Mouse (Mus musculus) layer of hippocampus, adult 2 months (tissue): ENCODE data around the gene Naa30. TPM values are rescaled to one million over a fixed set of nuclear protein-coding genes. Genes with fewer than 3 reads are reported as not detected.

ENCODE experiments used
- DNase-seq, 2 experiments: peaks; one replicate each; pipeline ENCODE4 v3.0.0; 2022; ENCODE audit warnings: low spot score in 2 of 2
- H3K27ac ChIP-seq: fragments of 200-600 bp; 2 replicates; pipeline ENCODE4 v1.8.1; 2022
- H3K4me3 ChIP-seq: fragments of 200-600 bp; 2 replicates; pipeline ENCODE4 v1.8.1; 2022; ENCODE audit warnings: mild to moderate bottlenecking
- CTCF ChIP-seq: fragments of 200-600 bp; conservative IDR thresholded peaks from 2 replicates; pipeline ENCODE4 v1.8.1; 2022; ENCODE audit warnings: antibody characterized with exemption, mild to moderate bottlenecking, moderate library complexity
- long read RNA-seq, 2 experiments: library from polyadenylated mRNA; stranded (forward); transcript quantifications; one replicate each; pipeline ENCODE4 v2.0.0; 2021; ENCODE audit warnings: borderline mapping rate in 2 of 2
- total RNA-seq, 2 experiments: library from RNA; stranded (reverse); gene quantifications; 2 replicates each; pipeline ENCODE4 v1.2.3; 2021

The Naa30 gene
- total RNA-seq = 10 to 100 TPM; 38.5 to 45.2 TPM
- long read RNA-seq, experiment 1, full-length matches to known transcripts = 37 of 52 reads
- long read RNA-seq, experiment 1, partial matches to known transcripts = 6 of 52 reads
- long read RNA-seq, experiment 1, other reads (novel, unspliced or antisense) = 9 of 52 reads
- long read RNA-seq, experiment 2, full-length matches to known transcripts = 42 of 47 reads
- long read RNA-seq, experiment 2, partial matches to known transcripts = 3 of 47 reads
- long read RNA-seq, experiment 2, other reads (novel, unspliced or antisense) = 2 of 47 reads

GRCm38 (mm10) chr14:49171867-49172581 lies at the start of gene Naa30:
Naa30 (plus strand) TSS chr14:49172226.
- TF ChIP-seq CTCF = no peak
- peak; percentile 95 to 96 for DNase-seq
- H3K4me3 ChIP-seq = peak within 1 kb of the TSS; percentile 68

GRCm38 (mm10) chr14:49127162-49127779 lies 44.8 kb upstream of the Naa30 start:
- peak overlapping the region; percentile 42 for H3K4me3 ChIP-seq
- no peak for TF ChIP-seq CTCF
- H3K27ac ChIP-seq = no peak overlapping the region
- no peak for DNase-seq

More at GRCm38 (mm10) chr14:49171867-49172581, at the start of gene Naa30:
- peak within 1 kb of the TSS; percentile 94 for H3K27ac ChIP-seq

DNA sequence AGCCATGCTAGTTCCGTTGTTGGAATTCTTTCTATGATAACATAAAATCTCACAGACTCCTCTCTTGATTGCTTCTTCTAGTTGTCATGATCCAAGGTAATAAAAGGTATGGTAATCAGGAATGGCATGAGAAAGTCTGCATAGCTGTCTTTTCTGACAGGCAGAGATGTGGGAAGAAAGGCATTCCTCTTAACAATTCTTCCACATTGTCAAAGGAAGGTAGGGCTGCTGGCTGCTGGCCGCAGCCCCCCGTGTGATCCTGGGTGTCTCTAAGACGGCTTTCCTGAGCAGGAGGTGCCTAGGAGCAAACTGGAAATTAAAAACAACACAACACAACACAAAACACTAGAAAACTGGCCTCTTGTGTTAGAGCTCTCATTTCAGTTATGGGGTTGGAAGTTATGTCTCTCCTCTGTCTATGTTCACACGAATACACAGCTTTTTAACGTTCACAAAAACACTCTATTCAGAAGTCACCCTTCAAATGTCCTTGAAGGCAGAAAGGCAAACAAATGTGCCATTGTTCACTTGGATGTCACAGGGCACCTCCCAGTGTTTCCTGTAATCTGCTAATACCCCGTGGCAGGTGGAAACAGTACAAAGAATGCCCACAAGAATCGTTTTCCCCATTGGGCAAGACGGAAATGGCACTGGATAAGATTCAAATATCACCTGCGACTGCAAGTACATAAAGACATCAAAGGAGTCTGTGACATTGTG lies 43.3 kb upstream of the Naa30 start:
- no peak for TF ChIP-seq CTCF
- Histone ChIP-seq H3K4me3 (no peak overlapping the region), H3K27ac (no peak overlapping the region)
- DNase-seq = no peak

GRCm38 (mm10) chr14:49132391-49132790 lies 39.6 kb upstream of the Naa30 start:
- no peak for TF ChIP-seq CTCF
- Histone ChIP-seq H3K27ac (no peak overlapping the region), H3K4me3 (no peak overlapping the region)
- no peak for DNase-seq

DNA sequence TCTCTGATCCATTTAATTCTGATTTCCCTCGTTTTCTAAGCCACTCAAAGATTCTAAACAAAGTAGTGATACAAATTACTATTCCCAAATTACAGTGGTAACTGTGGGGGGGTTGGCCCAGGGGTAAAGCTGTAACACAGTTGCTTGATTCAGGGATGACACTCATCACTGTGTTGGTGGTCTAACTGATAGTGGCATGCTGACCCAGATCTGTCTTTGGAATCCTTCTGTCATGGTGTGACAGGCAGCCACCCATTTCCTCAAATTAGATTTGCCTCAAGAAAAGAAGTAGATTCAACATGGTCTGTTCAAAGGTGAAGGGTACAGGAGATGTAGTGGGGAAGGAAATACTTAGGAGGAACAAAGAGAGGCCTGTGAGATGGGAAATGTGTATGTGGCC lies 33.9 kb upstream of the Naa30 start:
- no peak for DNase-seq
- no peak overlapping the region for H3K4me3 ChIP-seq
- H3K27ac ChIP-seq = no peak overlapping the region
- TF ChIP-seq CTCF = no peak

- Histone ChIP-seq H3K4me3 (no peak overlapping the region), H3K27ac (no peak overlapping the region)
- no peak for DNase-seq
- TF ChIP-seq CTCF = no peak
Observed at GRCm38 (mm10) chr14:49140756-49141155, 31.3 kb upstream of the Naa30 start.

DNA sequence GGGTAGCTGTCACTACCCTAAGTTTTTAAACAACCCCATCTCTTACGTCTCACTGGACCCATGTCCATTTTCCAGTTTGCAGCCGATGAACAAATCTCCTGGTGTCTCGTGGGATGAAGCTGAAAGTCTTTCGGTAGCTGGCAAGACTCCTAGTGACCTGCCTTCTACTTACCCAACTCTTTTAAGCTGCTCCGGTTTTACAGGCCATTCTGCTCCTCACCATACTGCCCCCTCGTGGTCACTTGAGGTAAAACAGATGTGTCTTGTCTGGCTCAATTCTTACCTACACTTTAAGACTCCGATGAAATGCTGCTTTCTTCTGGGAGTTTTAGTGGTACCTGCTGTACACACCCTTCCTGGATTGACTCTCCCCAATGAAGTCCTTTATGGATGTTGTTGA lies 18.2 kb upstream of the Naa30 start:
- H3K27ac ChIP-seq = no peak overlapping the region
- TF ChIP-seq CTCF = peak; percentile 91

DNA sequence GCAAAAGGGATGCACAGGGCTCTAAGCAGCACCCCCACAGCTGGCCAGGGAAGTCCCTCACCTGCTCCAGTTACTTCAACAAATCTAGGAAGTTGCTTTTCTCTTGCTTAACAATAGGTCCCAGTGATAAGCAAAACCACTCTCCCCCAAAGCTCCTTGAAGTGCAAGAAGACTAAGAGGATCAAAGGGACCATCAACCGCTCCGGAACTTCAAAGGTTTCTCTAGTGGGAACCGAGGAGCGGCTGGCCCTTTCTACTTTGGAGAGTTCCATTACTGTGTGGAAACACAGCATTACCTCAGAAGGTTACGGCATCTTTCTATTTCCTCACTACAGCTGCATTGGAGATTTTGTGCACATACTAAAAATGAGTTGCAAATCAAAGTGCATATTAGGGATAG lies 16.5 kb upstream of the Naa30 start:
- no peak for DNase-seq
- H3K4me3 ChIP-seq = no peak overlapping the region
- TF ChIP-seq CTCF = no peak
- no peak overlapping the region for H3K27ac ChIP-seq

More for the DNA sequence above, 18.2 kb upstream of the Naa30 start:
- H3K4me3 ChIP-seq = no peak overlapping the region
- DNase-seq = peak in 1 of 2 experiments; percentile 75

GRCm38 (mm10) chr14:49158143-49158925 lies 13.7 kb upstream of the Naa30 start:
- no peak for TF ChIP-seq CTCF
- Histone ChIP-seq H3K27ac (no peak overlapping the region), H3K4me3 (no peak overlapping the region)
- no peak for DNase-seq

DNA sequence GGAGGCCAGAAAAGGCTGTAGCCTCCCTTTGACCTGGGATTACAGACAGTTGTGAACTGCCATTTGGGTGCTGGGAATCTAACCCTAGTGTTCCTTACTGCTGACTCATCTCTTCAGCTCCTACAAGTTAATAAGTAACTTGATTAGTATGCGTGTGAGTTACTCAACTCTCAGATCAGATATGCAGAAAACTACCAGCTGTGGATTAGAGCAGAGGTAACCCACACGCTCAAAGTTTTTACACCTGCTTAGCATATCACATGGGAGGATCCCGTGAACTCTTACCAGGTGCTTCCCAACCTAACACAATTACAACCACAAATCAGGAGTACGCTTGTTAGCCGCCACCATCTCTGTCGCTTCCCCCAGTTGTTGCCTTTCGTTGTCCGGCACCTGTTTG lies 740 bp upstream of the Naa30 start:
- H3K27ac ChIP-seq = peak overlapping the region; percentile 94
- TF ChIP-seq CTCF = no peak
- no peak for DNase-seq
- peak overlapping the region; percentile 68 for H3K4me3 ChIP-seq

DNA sequence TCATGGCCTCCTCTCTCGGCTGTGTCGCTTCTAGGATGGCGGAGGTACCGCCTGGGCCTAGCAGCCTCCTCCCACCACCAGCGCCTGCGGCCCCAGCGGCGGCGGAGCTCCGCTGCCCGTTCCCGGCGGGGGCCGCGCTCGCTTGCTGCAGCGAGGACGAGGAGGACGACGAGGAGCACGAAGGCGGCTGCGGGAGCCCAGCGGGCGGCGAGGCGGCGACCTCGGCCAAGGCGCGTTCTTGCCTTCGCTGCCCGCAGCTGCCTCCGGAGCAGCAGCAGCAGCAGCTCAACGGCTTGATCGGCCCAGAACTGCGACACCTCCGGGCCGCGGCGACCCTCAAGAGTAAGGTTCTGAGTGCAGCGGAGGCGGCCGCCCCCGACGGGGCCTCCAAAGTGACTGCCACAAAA lies 559 bp downstream of the Naa30 start:
- DNase-seq = peak; percentile 28 to 33
- Histone ChIP-seq H3K27ac (peak overlapping the region; percentile 94), H3K4me3 (peak overlapping the region; percentile 68)
- TF ChIP-seq CTCF = no peak
